Mouse (Mus musculus): ENCODE results near the gene Dpep1. TPM values are rescaled to one million over a fixed set of nuclear protein-coding genes. Genes with fewer than 3 reads are reported as not detected.
"Not testable (repeated sequence)": the region's sequence is repeated elsewhere in the genome, so short reads cannot be mapped to it uniquely, and the experiment has no call there.

The Dpep1 gene
- polyA plus RNA-seq, 1 experiment from 2014 or later = 7.5 TPM

DNA sequence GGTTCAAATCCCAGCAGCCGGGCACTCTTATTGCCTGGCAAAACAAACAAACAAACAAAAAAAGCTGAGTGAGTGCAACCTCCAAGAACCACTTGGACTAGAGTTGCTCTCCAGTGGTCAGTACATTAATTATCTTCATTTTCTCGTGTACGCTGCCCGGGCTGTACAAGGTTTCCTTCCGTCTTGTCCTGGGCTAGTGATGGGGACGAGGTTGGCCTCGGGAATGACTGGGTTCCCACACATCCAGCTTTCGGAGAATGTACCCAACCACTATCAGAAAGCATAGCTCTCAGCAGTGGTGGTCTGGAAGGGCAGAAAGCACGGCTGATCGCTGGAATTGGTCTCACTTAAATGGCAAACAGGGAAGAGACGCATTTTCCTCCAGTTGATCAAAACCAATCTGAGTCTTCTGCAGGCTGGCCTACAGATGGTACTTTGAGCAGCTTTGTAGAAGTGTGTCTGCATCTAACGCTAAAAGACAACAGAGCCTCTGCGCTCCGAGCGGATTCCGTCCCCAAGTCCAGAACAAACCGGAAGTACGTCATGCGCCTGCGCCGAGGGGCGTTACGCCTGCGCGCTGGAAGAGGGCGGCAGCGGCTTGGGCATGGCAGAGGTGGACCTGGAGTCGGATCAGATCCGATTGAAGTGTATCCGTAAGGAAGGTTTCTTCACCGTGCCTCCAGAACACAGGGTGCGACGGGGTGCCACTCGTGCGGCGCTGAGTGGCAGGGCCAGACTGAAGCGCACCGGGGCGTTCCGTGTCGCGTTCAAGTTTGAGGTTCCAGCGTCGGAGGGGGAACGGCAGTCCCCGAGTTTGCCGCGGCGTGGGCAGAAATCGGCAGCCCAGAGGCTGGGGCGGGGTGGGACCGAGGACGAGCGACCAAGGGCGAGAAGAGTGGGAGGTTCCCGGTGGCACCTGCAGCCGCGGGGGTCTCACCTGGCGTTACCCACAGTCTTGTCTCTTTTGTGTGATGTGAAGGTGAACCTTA is 38.5 kb downstream of the Dpep1 start, which contains the start of gene Cdk10:
Cdk10 (plus strand) TSS at position 565 of the 989 bp plus-strand sequence.
- WGBS = 2% methylated on average over 59 of the region's 59 CpGs
- Histone ChIP-seq H3K27ac (ENCODE audit: low read length) (peak within 1 kb of the TSS; percentile 74), H3K9me3 (ENCODE audit: control insufficient read depth, low read length) (no peaks in the 10 kb centered on the region), H3K9ac (ENCODE audit: low read depth, low read length) (peak within 1 kb of the TSS; percentile 88), H3K4me1 (ENCODE audit: control insufficient read depth, insufficient read depth, low read length) (peaks cover 8% of the 10 kb centered on the region; the same call in 1 of the 2 replicates), H3K27me3 (replicated peaks; ENCODE audit: control insufficient read depth, insufficient read depth, low read length) (no peaks in the 10 kb centered on the region), H3K36me3 (ENCODE audit: control insufficient read depth, insufficient read depth, low read length) (0 out of 2 replicates have a peak, but pooled peaks cover 8% of the 10 kb centered on the region), H3K4me2 (ENCODE audit: low read depth, low read length) (peak within 1 kb of the TSS; percentile 86), H3K4me3 (ENCODE audit: low read length) (peak within 1 kb of the TSS; percentile 82)
- ATAC-seq = peak; percentile 94

- no peaks in the 10 kb centered on the region for H3K27me3 ChIP-seq (replicated peaks; ENCODE audit: control insufficient read depth, insufficient read depth, low read length)
- no peak for ATAC-seq
- H3K4me3 ChIP-seq (ENCODE audit: low read length) = no peak overlapping the region
- 0 out of 2 replicates have a peak, but pooled peaks cover 8% of the 10 kb centered on the region for H3K36me3 ChIP-seq (ENCODE audit: control insufficient read depth, insufficient read depth, low read length)
- no peaks in the 10 kb centered on the region for H3K9me3 ChIP-seq (ENCODE audit: control insufficient read depth, low read length)
- 95% methylated on average over 1 of the region's 1 CpGs for WGBS
- peaks cover 8% of the 10 kb centered on the region; the same call in 1 of the 2 replicates for H3K4me1 ChIP-seq (ENCODE audit: control insufficient read depth, insufficient read depth, low read length)
- no peak overlapping the region for H3K27ac ChIP-seq (ENCODE audit: low read length)
- H3K4me2 ChIP-seq (ENCODE audit: low read depth, low read length) = no peak overlapping the region
- H3K9ac ChIP-seq (ENCODE audit: low read depth, low read length) = no peak overlapping the region
Measured at GRCm38 (mm10) chr8:123228416-123228815, 42.4 kb downstream of the Dpep1 start.

DNA sequence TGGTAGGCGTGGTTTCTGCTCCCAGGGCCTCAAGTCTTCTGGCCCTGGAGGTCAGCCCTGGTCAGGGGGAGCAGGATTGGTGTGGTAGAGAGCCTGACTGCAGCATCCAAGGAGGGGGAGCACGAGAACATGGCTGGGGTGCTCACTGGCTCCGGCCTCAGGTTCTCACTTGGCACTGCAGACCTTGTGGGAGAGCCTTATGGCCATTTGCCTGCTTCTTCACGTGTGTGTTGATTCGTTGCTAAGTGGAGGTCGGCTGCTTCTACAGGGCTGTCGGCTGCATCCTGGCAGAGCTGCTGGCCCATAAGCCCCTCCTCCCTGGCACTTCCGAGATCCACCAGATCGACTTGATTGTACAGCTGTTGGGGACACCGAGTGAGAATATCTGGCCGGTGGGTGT is 44.3 kb downstream of the Dpep1 start:
- ATAC-seq; H3K4me3 ChIP-seq (ENCODE audit: low read length); H3K4me1 ChIP-seq (ENCODE audit: control insufficient read depth, insufficient read depth, low read length); H3K9me3 ChIP-seq (ENCODE audit: control insufficient read depth, low read length); H3K27ac ChIP-seq (ENCODE audit: low read length); H3K27me3 ChIP-seq (replicated peaks; ENCODE audit: control insufficient read depth, insufficient read depth, low read length); H3K4me2 ChIP-seq (ENCODE audit: low read depth, low read length); H3K36me3 ChIP-seq (ENCODE audit: control insufficient read depth, insufficient read depth, low read length); H3K9ac ChIP-seq (ENCODE audit: low read depth, low read length): not testable (repeated sequence)
- WGBS = 77% methylated on average over 10 of the region's 11 CpGs

DNA sequence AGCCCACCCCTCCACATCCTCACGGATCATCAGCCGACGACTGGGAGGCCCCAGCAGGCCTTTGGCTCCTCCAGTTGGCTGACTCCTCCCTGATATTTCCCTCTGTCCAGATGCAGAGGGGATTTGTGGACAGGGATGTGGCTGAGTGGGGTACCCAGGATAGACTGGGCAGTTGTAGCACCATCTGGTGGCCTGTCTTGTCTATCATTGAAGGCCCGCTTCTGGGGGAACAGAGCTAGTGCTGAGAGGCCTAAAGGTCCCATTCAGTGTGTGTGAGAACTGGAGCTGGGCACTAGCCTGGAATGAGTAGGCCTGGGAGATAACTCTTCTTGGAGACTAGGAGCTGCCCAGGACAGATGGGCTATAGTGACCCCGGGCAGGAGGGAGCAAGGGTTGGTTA is 45.7 kb downstream of the Dpep1 start:
- Histone ChIP-seq H3K4me1 (ENCODE audit: control insufficient read depth, insufficient read depth, low read length) (peaks cover 14% of the 10 kb centered on the region), H3K4me3 (ENCODE audit: low read length) (no peak overlapping the region), H3K27me3 (replicated peaks; ENCODE audit: control insufficient read depth, insufficient read depth, low read length) (no peaks in the 10 kb centered on the region), H3K27ac (ENCODE audit: low read length) (no peak overlapping the region), H3K9me3 (ENCODE audit: control insufficient read depth, low read length) (no peaks in the 10 kb centered on the region), H3K4me2 (ENCODE audit: low read depth, low read length) (no peak overlapping the region), H3K36me3 (ENCODE audit: control insufficient read depth, insufficient read depth, low read length) (0 out of 2 replicates have a peak, but pooled peaks cover 8% of the 10 kb centered on the region), H3K9ac (ENCODE audit: low read depth, low read length) (0 out of 2 replicates have a peak overlapping the region, but pooled peaks have one; percentile 24)
- ATAC-seq = no peak
- 53% methylated on average over 5 of the region's 5 CpGs for WGBS

GRCm38 (mm10) chr8:123232553-123232952 is 46.5 kb downstream of the Dpep1 start:
- Histone ChIP-seq H3K27me3 (replicated peaks; ENCODE audit: control insufficient read depth, insufficient read depth, low read length) (no peaks in the 10 kb centered on the region), H3K4me1 (ENCODE audit: control insufficient read depth, insufficient read depth, low read length) (peaks cover 14% of the 10 kb centered on the region), H3K4me2 (ENCODE audit: low read depth, low read length) (no peak overlapping the region), H3K36me3 (ENCODE audit: control insufficient read depth, insufficient read depth, low read length) (0 out of 2 replicates have a peak, but pooled peaks cover under 1% of the 10 kb centered on the region), H3K27ac (ENCODE audit: low read length) (no peak overlapping the region), H3K4me3 (ENCODE audit: low read length) (no peak overlapping the region), H3K9ac (ENCODE audit: low read depth, low read length) (no peak overlapping the region), H3K9me3 (ENCODE audit: control insufficient read depth, low read length) (no peaks in the 10 kb centered on the region)
- no peak for ATAC-seq
- 29% methylated on average over 7 of the region's 7 CpGs for WGBS

DNA sequence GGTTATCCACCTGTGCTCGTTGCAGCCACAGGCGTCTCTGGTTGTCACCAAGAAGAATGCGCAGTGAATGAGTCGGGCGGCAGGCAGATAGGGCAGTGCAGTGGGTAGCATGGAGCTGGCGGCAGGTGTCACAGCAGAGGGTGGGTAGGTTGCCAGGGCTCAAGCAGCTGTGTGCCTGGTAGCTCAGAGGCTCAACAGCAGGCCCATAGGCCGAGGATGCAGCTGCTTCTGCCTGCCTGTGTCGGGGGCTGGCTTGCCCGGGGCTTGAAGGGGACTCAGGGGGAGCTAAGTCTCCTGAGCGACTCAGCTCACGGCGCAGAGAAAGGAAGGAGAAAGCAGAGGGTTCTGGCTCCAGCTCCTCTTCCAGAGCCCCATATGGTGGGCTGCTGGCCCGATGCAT is 47.3 kb downstream of the Dpep1 start:
- no peak for ATAC-seq
- no peaks in the 10 kb centered on the region for H3K36me3 ChIP-seq (ENCODE audit: control insufficient read depth, insufficient read depth, low read length)
- H3K27me3 ChIP-seq (replicated peaks; ENCODE audit: control insufficient read depth, insufficient read depth, low read length) = no peaks in the 10 kb centered on the region
- H3K4me3 ChIP-seq (ENCODE audit: low read length) = no peak overlapping the region
- WGBS = 57% methylated on average over 13 of the region's 13 CpGs
- no peak overlapping the region for H3K4me2 ChIP-seq (ENCODE audit: low read depth, low read length)
- no peaks in the 10 kb centered on the region for H3K9me3 ChIP-seq (ENCODE audit: control insufficient read depth, low read length)
- peaks cover 14% of the 10 kb centered on the region for H3K4me1 ChIP-seq (ENCODE audit: control insufficient read depth, insufficient read depth, low read length)
- H3K9ac ChIP-seq (ENCODE audit: low read depth, low read length) = no peak overlapping the region
- no peak overlapping the region for H3K27ac ChIP-seq (ENCODE audit: low read length)

- Histone ChIP-seq H3K27me3 (replicated peaks; ENCODE audit: control insufficient read depth, insufficient read depth, low read length) (no peaks in the 10 kb centered on the region), H3K4me1 (ENCODE audit: control insufficient read depth, insufficient read depth, low read length) (peaks cover 14% of the 10 kb centered on the region), H3K27ac (ENCODE audit: low read length) (no peak overlapping the region), H3K9ac (ENCODE audit: low read depth, low read length) (no peak overlapping the region), H3K4me2 (ENCODE audit: low read depth, low read length) (no peak overlapping the region), H3K4me3 (ENCODE audit: low read length) (no peak overlapping the region), H3K9me3 (ENCODE audit: control insufficient read depth, low read length) (no peaks in the 10 kb centered on the region), H3K36me3 (ENCODE audit: control insufficient read depth, insufficient read depth, low read length) (no peaks in the 10 kb centered on the region)
- ATAC-seq = no peak
- 74% methylated on average over 11 of the region's 11 CpGs for WGBS
Measured at GRCm38 (mm10) chr8:123233760-123234159, 47.7 kb downstream of the Dpep1 start.

GRCm38 (mm10) chr8:123234918-123235519 is 49.0 kb downstream of the Dpep1 start:
- peak overlapping the region; percentile 73 for H3K4me3 ChIP-seq (ENCODE audit: low read length)
- H3K27me3 ChIP-seq (replicated peaks; ENCODE audit: control insufficient read depth, insufficient read depth, low read length) = no peaks in the 10 kb centered on the region
- H3K36me3 ChIP-seq (ENCODE audit: control insufficient read depth, insufficient read depth, low read length) = no peaks in the 10 kb centered on the region
- 31% methylated on average over 13 of the region's 13 CpGs for WGBS
- peaks cover 14% of the 10 kb centered on the region for H3K4me1 ChIP-seq (ENCODE audit: control insufficient read depth, insufficient read depth, low read length)
- peak overlapping the region; percentile 97 for H3K4me2 ChIP-seq (ENCODE audit: low read depth, low read length)
- H3K9ac ChIP-seq (ENCODE audit: low read depth, low read length) = peak overlapping the region; percentile 71
- no peak for ATAC-seq
- no peaks in the 10 kb centered on the region for H3K9me3 ChIP-seq (ENCODE audit: control insufficient read depth, low read length)
- no peak overlapping the region for H3K27ac ChIP-seq (ENCODE audit: low read length)
